Mouse (Mus musculus) intestine, embryonic 14.5 days (tissue): Measurements from ENCODE around the gene Gm37240. TPM values are rescaled to one million over a fixed set of nuclear protein-coding genes. Genes with fewer than 3 reads are reported as not detected.

ENCODE experiments used
- ATAC-seq: fragments of 200-750 bp; cut with Nextera tagmentation; replicated peaks from 2 replicates; pipeline ENCODE4 v1.8.0; 2017; ENCODE audit warnings: low read depth, moderate number of reproducible peaks, moderate TSS enrichment, moderate library complexity; ENCODE audit not compliant: low FRiP score, low TSS enrichment
- DNase-seq: peaks from one replicate; pipeline ENCODE4 v3.0.0-alpha.2; 2018; ENCODE audit warnings: low spot score
- H3K27ac ChIP-seq: fragments of 300-500 bp; sonication (generic); 2 replicates; pipeline ENCODE4 v1.5.1; 2014; ENCODE audit warnings: low read depth, mild to moderate bottlenecking, control low read depth
- H3K27me3 ChIP-seq: fragments of 300-500 bp; sonication (generic); replicated peaks from 2 replicates; pipeline ENCODE4 v1.6.1; 2014; ENCODE audit warnings: low read length, control low read depth; ENCODE audit not compliant: control insufficient read depth, insufficient read depth
- H3K36me3 ChIP-seq: fragments of 300-500 bp; sonication (generic); 2 replicates; pipeline ENCODE4 v1.6.1; 2014; ENCODE audit warnings: low read length, control low read depth; ENCODE audit not compliant: control insufficient read depth, insufficient read depth
- H3K4me1 ChIP-seq: fragments of 300-500 bp; sonication (generic); replicated peaks from 2 replicates; pipeline ENCODE4 v1.6.1; 2014; ENCODE audit warnings: low read length, control low read depth, mixed read lengths; ENCODE audit not compliant: control insufficient read depth, insufficient read depth
- H3K4me2 ChIP-seq: fragments of 300-500 bp; sonication (generic); 2 replicates; pipeline ENCODE4 v1.6.1; 2014; ENCODE audit warnings: low read length
- H3K4me3 ChIP-seq: fragments of 300-500 bp; sonication (generic); 2 replicates; pipeline ENCODE4 v1.5.1; 2014; ENCODE audit warnings: low read depth, low read length, control low read depth, mixed read lengths
- H3K9ac ChIP-seq: fragments of 300-500 bp; sonication (generic); 2 replicates; pipeline ENCODE4 v1.6.1; 2014; ENCODE audit warnings: mild to moderate bottlenecking, low read length
- H3K9me3 ChIP-seq: fragments of 300-500 bp; sonication (generic); 2 replicates; pipeline ENCODE4 v1.6.1; 2016; ENCODE audit warnings: low read length, control low read depth; ENCODE audit not compliant: control insufficient read depth
- WGBS: fragments of 180-500 bp; shearing (Covaris S2); extraction: QIAGEN DNeasy Blood & Tissue Kit; methylation state at CpG from one replicate; pipeline ENCODE4 v1.1.7; 2014; 5-methylcytosine and 5-hydroxymethylcytosine counted together
- polyA plus RNA-seq: library from polyadenylated mRNA; unstranded; fragments of >200 nt; fragmentation: Nextera tagmentation; extraction: Ambion mirVana; gene quantifications from 2 replicates; pipeline ENCODE4 v1.2.1, GENCODE M21; 2014

Gm37240 gene
- polyA plus RNA-seq, 1 experiment from 2014 or later = 5.3 TPM

- peak; percentile 50; the same call in 1 of the 2 replicates for ATAC-seq
- Histone ChIP-seq H3K27me3 (no peaks in the 10 kb centered on the region), H3K36me3 (no peaks in the 10 kb centered on the region), H3K9me3 (no peaks in the 10 kb centered on the region), H3K4me3 (peak overlapping the region; percentile 90), H3K4me1 (peaks cover 19% of the 10 kb centered on the region), H3K27ac (peak overlapping the region; percentile 87), H3K4me2 (peak overlapping the region; percentile 90), H3K9ac (peak overlapping the region; percentile 69)
- DNase-seq = no peak
- WGBS = under 1% methylated on average over 29 of the region's 29 CpGs
Observed at GRCm38 (mm10) chr3:84813436-84814156, 1073.7 kb downstream of the Gm37240 start.

GRCm38 (mm10) chr3:84810803-84811202 lies 1076.5 kb downstream of the Gm37240 start:
- Histone ChIP-seq H3K4me3 (no peak overlapping the region), H3K4me1 (peaks cover 11% of the 10 kb centered on the region), H3K36me3 (no peaks in the 10 kb centered on the region), H3K27me3 (no peaks in the 10 kb centered on the region), H3K27ac (no peak overlapping the region), H3K4me2 (no peak overlapping the region), H3K9ac (no peak overlapping the region), H3K9me3 (no peaks in the 10 kb centered on the region)
- ATAC-seq = no peak
- DNase-seq = no peak

- Histone ChIP-seq H3K4me3 (no peak overlapping the region), H3K9ac (no peak overlapping the region), H3K27ac (no peak overlapping the region), H3K4me2 (no peak overlapping the region), H3K9me3 (no peaks in the 10 kb centered on the region), H3K4me1 (peaks cover 8% of the 10 kb centered on the region), H3K27me3 (no peaks in the 10 kb centered on the region), H3K36me3 (no peaks in the 10 kb centered on the region)
- no peak for DNase-seq
- ATAC-seq = no peak
Observed at GRCm38 (mm10) chr3:84808906-84809305, 1078.4 kb downstream of the Gm37240 start.

- ATAC-seq = no peak
Observed at GRCm38 (mm10) chr3:84807826-84808225, 1079.5 kb downstream of the Gm37240 start.

GRCm38 (mm10) chr3:84806206-84806605 lies 1081.1 kb downstream of the Gm37240 start:
- no peaks in the 10 kb centered on the region for H3K36me3 ChIP-seq
- no peak overlapping the region for H3K4me2 ChIP-seq
- WGBS = 66% methylated on average over 2 of the region's 2 CpGs
- no peak for ATAC-seq
- H3K9ac ChIP-seq = no peak overlapping the region
- H3K27ac ChIP-seq = no peak overlapping the region
- no peaks in the 10 kb centered on the region for H3K27me3 ChIP-seq
- no peaks in the 10 kb centered on the region for H3K4me1 ChIP-seq
- H3K4me3 ChIP-seq = no peak overlapping the region
- no peak for DNase-seq
- H3K9me3 ChIP-seq = no peaks in the 10 kb centered on the region

More at GRCm38 (mm10) chr3:84807826-84808225, 1079.5 kb downstream of the Gm37240 start:
- H3K27me3 ChIP-seq = no peaks in the 10 kb centered on the region
- peaks cover under 1% of the 10 kb centered on the region for H3K4me1 ChIP-seq
- H3K9ac ChIP-seq = no peak overlapping the region
- H3K36me3 ChIP-seq = no peaks in the 10 kb centered on the region
- 68% methylated on average over 3 of the region's 3 CpGs for WGBS
- H3K4me2 ChIP-seq = no peak overlapping the region
- H3K27ac ChIP-seq = no peak overlapping the region
- no peak overlapping the region for H3K4me3 ChIP-seq
- no peaks in the 10 kb centered on the region for H3K9me3 ChIP-seq
- DNase-seq = no peak

GRCm38 (mm10) chr3:84804036-84804435 lies 1083.3 kb downstream of the Gm37240 start:
- H3K27me3 ChIP-seq = no peaks in the 10 kb centered on the region
- H3K4me2 ChIP-seq = no peak overlapping the region
- H3K4me1 ChIP-seq = no peaks in the 10 kb centered on the region
- H3K27ac ChIP-seq = no peak overlapping the region
- no peak overlapping the region for H3K4me3 ChIP-seq
- 52% methylated on average over 9 of the region's 9 CpGs for WGBS
- no peaks in the 10 kb centered on the region for H3K36me3 ChIP-seq
- no peaks in the 10 kb centered on the region for H3K9me3 ChIP-seq
- no peak overlapping the region for H3K9ac ChIP-seq
- no peak for ATAC-seq
- no peak for DNase-seq

- no peak overlapping the region for H3K4me3 ChIP-seq
- H3K36me3 ChIP-seq = no peaks in the 10 kb centered on the region
- ATAC-seq (no peak), DNase-seq (no peak)
- H3K4me2 ChIP-seq = no peak overlapping the region
- no peak overlapping the region for H3K9ac ChIP-seq
- no peaks in the 10 kb centered on the region for H3K27me3 ChIP-seq
- WGBS = 98% methylated on average over 4 of the region's 4 CpGs
- H3K27ac ChIP-seq = no peak overlapping the region
- H3K4me1 ChIP-seq = no peaks in the 10 kb centered on the region
- no peaks in the 10 kb centered on the region for H3K9me3 ChIP-seq
Observed at GRCm38 (mm10) chr3:84787914-84788313, 1099.4 kb downstream of the Gm37240 start.

- whole genome bisulfite sequencing = 73% methylated on average over 1 of the region's 1 CpGs
- ATAC-seq (no peak), DNase-seq (no peak)
- Histone ChIP-seq H3K27ac (no peak overlapping the region), H3K4me3 (no peak overlapping the region), H3K9ac (no peak overlapping the region), H3K4me1 (peaks cover 4% of the 10 kb centered on the region), H3K4me2 (no peak overlapping the region), H3K36me3 (no peaks in the 10 kb centered on the region), H3K27me3 (no peaks in the 10 kb centered on the region), H3K9me3 (no peaks in the 10 kb centered on the region)
Observed at GRCm38 (mm10) chr3:84776084-84776483, 1111.2 kb downstream of the Gm37240 start.

GRCm38 (mm10) chr3:84775577-84775976 lies 1111.7 kb downstream of the Gm37240 start:
- DNase-seq = no peak
- Histone ChIP-seq H3K27ac (no peak overlapping the region), H3K9ac (no peak overlapping the region), H3K4me1 (peaks cover 4% of the 10 kb centered on the region), H3K4me3 (no peak overlapping the region), H3K4me2 (no peak overlapping the region), H3K27me3 (no peaks in the 10 kb centered on the region), H3K9me3 (no peaks in the 10 kb centered on the region), H3K36me3 (no peaks in the 10 kb centered on the region)
- WGBS = 68% methylated on average over 4 of the region's 4 CpGs
- no peak for ATAC-seq
